Mouse (Mus musculus) fibroblast of lung, adult 2 months (primary cell): ENCODE results near the gene Sell.

Experiments used
- DNase-seq: peaks from one replicate; pipeline ENCODE4 v3.0.0-alpha.2; 2011; ENCODE audit warnings: low read depth

Gene Sell

DNA sequence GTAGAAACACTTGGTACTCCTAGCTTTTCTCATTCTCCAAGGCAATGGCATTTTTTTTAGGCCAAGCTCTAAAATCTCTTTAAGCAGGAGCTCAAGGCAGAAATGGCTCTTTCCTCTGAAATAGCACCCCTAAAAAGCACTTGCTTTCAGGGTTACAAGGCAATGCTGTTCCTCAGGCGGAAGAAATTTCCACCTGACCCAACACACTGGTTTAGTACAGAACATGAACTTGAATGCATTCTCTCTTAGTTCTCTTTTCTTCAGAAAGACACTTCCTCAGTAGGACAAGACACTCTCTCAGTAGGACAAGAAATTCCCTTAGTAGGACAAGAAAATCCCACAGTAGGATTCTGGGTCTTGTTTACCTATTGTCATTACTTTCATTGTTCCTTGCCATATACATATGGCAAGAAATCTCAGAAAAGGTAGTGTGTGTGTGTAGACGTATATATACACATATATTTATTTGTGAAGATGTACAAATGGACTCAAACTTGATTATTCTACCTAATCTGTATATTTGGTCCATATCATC, 12.9 kb downstream of the Sell start:
- DNase-seq, result no peak

DNA sequence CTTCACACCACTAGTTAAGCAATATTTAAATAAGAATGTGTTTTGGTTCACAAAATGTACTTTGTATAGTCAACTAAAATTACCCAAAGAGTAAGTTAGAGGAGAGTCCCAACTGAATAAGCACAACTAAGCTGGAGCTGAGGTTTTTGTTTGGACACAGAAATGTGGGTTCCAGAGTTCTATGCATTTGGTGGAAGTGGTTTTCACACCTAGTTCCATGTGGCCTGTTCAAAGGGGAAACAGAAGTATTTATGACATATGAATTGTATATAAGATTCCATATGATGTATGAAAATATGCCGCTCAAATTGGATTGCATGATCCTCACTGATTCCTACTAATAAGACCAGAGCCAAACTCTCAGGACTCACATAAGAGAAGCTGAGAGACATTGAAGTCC, 13.6 kb downstream of the Sell start:
- no peak for DNase-seq

DNA sequence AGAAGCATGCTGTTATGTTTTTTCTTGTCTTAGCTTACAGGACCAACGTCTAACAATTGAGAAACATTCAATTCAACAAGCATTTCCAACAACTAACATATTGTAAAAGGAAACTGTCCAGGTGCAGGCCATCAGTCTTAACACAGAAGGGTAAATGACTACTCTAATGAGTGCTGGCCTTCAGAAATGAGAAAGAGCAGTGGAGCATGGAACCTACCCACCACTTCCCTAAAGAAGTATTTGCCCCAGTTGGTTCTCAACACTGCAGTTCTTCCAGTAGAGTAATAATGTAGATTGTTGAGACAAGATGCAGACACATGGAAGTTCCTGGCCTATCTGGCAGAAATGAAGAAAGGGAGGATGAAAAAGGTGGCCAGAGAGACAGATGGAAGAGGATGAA, 14.7 kb downstream of the Sell start:
- no peak for DNase-seq

DNA sequence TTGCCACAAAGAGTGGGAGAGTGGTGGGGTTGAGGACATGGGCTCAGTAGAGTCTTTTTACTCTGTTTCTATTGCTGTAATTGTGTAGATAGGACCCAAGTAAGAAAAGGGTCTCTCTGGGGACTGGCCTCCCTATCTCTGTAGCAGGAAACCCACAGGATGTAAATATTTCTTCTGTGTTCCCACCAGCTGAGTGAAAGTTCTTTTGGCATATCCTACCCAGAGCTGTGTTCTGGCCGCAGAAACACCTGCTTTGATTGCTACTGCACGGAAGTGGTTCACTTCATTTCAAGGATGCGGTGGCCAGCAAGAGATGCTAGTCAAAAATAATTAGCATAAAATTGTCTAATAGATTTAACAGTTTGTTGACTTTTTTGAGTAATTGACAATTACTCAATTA, 15.2 kb downstream of the Sell start:
- no peak for DNase-seq

DNA sequence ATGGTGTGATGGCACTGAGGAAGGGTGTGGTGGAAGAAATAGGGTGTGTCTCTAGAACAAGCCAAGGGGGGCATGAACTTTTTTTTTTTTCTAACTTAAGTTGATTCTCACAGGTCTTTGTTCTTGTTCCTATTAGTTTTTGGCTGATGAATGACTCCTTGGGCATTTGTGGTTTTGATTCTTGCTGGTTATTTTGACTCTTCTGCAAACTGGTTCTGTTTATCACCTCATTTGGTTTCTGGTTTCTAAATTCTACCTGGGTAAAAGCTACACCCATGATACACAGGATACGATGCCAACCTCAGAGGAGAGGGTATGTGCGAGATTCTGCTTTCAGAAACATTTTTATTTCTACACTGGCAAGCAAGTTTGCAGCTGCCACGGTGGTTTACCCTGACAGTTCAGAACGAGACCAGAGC, 16.6 kb downstream of the Sell start:
- DNase-seq, result no peak

DNA sequence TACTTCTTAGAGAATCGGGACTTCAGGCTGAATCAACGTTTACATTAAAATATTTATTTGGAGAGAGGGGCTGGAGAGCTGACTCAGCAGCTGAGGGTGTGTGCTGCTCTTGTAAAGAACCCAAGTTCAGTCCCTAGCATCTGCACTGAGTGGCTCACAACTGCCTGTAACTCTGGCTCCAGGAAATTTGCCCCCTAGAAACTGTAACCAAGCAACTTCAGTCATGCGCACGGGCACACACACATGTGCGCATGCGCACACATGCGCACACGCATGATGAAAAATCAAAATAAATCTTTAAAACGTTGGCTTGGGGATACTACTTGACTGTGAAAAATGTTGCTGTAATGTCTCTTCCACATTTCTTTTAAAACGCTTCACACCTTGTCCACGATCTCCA, 17.3 kb downstream of the Sell start:
- no peak for DNase-seq

DNA sequence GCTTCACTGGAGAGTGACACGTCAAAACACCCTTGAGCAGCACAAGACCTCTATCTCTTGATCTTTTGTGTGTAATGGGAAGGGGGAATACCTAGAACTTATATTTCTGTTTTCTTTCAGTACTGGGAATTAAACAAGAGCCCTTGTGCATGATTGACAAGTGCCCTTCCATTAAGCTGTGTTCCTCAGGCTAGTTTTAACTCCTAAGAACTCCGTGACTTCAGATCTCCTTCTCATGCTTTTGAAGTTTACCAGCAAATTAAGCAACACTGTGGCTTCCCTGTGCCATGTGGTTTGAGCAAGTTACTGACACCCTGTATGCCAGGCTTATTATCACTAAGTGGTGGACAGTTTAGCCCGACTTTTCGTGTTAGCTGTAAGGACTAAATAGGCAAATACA, 21.3 kb downstream of the Sell start:
- no peak for DNase-seq

DNA sequence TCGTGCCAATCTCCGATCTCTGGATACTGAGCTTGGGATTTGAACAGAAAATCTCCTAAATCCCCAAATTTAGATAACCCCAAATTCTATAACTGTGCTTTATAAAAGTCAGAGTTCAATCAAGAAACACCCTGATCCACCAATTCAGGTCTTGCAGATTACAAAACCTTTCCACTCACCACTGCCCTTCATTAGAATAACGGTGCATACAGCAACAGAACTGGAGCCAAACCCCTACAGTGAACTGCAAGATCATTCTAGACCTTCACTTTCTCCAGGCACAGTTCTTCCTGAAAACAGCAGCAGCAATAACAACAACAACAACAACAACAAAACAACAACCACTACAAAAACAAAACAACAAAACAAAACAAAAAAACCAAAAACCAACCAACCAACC, 25.0 kb downstream of the Sell start:
- DNase-seq, result no peak

DNA sequence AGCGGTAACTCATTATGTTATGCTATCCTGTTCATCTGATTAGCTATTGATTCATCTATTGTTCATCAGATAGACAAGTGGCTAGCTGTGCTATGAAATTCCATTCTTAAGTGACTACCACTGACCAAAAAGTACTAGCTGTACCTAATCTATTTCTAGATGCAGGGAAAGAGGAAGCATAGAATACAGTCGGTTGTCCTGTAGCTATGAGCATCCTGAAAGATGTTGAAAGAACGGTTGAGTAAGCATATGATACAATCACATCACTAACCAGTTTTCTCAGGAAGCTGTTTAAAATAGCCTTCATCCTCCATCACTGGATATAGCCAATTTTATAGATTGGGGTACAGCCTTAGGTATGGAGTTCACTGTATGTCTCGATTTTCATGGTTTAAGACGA, 26.1 kb downstream of the Sell start:
- no peak for DNase-seq

DNA sequence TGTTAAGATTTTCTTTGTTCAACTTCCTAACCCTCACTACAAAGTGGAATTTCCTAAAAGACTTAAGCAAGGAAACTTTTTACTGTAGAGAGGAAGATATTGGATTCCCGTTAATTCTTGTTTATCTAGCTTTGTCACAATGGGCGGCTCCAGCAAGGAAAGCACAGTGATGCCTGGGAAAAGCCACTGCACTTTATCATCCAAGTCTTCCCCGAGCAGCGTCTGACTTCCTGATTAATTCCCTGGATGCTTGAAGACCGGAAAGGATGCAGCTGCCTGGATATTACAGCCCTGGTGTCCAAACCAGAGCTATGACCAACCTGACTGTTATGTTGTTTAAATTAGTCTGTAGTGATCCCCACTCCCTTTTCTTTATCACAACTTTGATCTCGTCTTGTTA, 35.0 kb downstream of the Sell start:
- DNase-seq, result no peak

DNA sequence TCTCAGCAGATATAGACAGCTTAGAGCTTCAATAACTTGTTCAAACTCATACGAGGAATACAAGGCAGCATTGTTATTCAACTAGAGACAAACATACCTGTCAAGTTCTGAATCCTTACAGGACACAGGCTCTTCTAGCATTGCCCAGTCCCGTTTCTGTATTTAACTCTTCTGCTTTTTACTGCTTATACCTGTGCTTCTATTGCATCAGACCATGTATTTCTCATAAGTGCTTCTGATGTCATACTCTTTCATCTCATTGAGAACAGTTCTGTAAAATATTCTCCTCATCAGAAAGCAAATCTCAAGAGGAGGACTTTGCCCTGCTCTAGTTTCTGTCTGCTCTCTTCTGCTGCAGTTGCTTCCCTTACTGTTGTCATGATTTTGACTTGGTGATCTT, 36.1 kb downstream of the Sell start:
- DNase-seq, result no peak

DNA sequence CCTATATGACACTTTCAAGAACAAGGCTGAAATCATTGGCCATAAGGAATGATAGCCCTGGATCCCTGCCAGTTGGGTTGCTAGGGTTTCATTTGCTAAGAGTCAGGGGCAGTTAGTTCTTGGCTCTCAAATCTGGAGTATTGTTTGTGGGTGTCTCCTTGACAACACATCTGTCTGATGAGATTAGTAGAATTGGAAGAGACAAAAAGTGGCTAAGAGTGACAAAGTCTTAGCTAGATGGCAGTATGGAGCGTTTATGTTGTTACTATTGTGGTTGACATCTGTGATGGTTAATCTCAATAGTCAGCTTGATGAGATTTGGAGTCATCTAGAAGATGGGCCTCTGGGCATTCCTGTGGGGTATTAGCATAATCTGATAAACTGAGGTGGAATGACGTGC, 36.6 kb downstream of the Sell start:
- no peak for DNase-seq

DNA sequence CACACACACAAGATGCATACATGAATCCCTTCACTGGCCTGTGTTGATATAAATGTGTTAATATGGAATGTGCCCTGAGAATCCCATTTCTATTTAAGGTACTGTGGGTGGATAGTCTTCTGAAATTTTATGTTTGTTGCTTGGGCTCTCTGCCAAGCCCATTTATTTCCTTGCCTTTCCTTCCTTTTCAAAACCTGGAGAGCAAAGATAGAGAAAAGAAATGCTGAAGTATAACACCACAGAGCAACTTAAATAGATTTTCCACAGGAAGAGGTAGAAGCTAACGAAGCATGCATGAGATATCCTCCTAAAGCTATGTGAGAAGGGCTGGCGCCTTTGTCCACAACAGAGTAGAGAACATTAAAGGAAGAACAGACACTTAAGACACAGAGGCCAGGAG, 48.0 kb downstream of the Sell start:
- no peak for DNase-seq

DNA sequence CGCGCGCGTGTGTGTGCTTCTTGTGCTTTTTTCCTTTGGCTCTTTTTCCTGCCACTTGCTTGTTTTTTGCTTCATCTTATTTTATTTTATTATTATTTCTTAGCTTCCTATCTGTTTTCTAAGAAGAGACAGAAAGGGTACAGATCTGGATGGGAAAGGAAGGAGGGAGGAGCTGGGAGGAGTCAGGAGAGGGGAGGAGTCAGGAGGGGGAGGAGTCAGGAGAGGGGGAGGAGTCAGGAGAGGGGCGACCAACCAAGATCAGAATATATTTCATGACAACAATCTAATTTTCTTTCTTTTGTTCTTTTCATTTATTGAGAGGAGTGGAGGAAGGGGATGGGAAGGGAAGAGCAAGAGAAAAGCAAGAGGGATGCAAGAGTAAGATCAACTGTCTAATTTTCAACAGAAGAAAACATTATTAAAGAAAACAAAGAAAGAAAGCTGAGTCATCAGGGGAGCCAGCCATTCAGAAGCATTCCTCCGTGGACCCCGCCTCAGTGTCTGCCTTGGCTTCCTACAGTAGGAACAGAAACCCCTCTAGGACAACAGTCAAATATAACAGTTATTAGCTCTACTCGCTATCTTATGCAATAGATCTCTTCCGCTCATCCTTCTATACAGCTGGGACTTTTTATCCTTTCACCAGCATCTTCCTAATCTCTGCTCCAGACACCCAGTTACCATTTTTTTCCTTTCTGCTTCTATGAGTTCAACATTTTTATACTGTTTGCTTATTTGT, 49.0 kb downstream of the Sell start:
- no peak for DNase-seq

DNA sequence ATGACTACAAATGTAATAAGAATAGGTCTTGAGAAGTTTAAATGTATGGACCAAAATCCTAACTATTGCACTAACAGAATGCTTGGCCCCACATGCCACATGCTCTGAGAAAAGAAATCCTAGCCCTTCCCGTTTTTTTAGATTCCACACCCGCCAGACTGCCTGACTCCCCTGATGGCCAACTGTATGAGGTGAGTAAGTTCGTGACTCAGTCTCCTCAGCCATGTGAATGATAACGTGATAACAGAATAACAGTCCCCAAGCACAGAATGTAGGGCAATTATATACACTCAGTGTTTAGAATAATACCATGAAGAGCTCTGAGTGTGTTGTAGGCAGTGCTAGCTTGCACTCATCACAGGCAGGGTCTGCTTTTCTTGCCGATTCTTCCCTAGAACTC, 52.5 kb downstream of the Sell start:
- no peak for DNase-seq

DNA sequence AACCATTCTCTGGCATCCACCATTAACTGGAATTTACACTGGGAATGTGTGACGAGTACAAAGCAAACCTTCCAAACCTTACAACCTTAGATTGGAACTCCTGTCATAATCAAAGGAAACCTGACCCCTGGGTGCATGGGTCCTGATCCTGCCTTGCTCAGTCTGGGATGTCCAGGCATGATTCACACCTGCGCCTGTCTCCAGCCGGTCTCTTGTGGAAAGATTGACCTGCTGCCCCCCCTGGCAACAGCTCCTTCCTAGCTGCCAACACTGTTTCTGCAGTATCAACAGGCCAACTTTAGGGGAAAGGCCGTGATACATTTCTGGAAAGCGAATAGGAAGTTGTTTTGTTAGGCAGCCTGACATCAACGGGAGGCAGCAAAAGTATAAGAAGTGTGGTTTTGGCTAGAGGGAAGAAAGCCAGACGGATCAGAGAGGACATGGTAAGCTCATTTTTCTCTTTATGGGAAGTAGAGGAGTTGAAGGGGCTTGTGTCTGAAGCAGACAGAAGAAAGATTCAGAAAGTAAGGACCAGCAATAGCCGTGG, 53.2 kb downstream of the Sell start, which contains the start of gene Selp:
Selp (plus strand) TSS at position 318 of the 547 bp plus-strand sequence.
- peak; percentile 36 for DNase-seq

DNA sequence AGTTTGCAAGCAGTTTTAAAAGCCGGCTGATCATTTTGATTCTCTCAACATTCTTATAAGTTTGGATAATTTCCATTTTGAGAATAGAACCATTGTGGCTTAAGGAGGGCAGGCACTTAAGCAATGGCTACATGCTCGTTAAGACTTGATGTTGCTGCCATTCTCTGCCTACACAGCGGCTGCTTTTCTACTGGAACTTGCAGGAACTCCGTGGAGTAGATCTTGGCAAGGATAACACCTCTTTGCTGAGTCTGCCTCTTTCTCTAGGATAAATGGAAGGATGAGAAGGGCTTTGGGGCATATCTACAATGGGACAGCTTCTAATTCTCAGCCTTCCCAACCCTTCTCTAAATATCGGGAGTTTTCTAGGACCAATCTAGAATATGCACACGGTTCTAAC, 53.9 kb downstream of the Sell start:
- no peak for DNase-seq

DNA sequence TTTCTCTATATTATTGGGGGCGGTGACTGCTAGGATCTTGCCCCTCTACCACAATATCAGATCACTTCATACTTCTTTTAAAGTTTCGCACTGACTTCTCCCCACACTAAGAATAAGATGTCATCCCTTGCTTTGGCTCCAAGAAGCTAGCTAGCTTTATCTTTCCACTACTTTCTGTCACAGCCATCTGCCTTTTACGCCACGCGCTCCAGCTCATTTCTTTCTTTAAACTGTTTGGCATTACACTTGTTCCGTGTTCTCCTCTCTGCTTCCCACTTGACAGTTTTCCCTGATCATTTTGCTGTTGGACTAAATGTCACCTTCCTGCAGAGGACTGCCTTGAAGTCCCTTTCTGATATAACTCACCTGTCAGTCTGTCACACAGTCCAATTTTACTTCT, 56.1 kb downstream of the Sell start:
- no peak for DNase-seq

DNA sequence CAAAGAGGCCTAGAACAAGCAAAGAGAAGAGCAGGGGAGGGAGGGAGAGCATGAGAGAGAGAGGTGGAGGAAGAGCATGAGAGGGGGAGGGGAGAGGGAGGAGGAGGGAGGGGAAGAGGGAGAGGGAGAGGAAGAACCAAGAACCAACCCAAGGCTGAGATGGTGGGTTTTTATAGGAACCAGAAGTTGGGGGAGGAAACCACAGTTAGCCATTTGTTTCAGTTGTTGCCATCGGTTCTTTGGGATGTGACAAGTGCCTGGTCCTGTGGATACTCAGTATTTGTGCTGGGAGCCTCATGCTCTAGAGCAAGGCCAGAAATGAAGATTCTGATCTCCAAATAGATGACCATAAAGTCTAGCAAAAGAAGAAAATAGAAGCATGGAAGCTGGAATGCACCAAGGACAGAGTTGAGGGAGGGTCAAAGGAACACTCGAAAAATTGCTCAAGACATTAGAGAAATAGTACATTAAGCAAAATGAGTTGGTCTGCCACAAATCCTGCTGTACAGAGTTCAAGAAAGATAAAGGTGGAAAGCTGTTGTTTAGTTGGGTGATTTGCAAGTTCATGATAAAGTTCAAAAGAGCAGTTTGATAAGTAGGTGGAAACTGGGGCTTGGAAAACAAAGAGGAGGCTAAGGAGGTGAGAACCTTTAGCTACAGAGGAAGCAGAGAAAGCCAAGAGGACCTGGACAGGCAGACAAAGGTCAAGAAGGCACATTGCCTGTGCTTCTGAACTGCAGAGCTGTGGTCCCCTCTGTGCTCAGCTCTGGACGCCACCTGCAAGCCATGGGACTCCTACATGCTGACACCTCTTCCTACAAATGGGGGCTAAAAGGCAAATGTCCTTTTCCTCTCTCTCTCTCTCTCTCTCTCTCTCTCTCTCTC, 58.4 kb downstream of the Sell start:
- DNase-seq, result no peak

DNA sequence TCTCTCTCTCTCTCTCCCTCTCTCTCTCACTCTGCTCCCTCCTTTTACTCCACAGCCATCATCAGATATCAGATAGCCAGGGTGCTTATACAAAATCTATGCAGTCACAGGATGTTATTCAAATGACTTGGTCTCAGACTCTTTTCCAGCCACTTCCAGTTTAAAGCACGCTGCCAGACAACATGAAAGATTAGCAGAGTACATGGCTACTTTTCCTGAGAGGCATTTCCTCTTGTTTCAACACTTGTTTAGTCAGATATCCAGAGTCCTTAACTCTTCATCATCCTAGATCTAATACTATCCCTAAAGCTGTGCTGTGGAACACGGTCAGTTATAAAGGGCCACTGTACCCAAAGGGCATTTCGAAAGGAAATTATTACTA, 59.0 kb downstream of the Sell start:
- no peak for DNase-seq

DNA sequence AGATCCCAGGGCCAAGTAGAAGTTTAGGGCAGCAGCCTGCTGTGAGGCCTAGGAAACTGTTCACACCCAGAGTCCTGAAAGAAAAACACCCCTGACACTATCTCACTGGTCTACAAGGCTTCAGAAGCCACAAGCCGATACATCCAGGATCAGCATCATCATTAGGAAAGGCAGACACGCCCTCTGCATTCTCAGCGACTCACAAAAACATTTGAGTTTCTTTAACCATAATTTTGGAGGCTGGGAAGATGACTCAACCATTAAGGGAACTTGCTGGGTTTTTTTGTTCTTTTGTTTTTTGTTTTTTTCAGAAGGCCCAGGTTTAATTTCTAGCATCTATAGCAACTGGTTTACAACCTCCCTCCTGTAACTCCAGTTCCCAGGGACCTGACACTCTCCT, 62.1 kb downstream of the Sell start:
- DNase-seq, result no peak

DNA sequence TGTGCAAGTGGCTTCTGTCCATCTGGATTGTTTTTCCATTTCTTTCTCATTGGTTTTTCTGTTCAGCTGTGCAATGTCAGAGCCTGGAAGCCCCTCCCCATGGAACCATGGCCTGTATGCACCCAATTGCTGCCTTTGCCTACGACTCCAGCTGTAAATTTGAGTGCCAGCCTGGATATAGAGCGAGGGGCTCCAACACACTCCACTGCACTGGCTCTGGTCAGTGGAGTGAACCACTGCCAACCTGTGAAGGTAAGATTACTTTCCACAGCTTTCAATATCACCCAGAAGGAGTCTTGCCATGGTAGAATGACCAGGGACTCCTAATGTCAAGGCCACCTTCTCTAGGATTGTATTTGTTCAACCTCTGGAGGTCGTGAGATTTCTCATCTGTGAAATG, 68.2 kb downstream of the Sell start:
- no peak for DNase-seq

DNA sequence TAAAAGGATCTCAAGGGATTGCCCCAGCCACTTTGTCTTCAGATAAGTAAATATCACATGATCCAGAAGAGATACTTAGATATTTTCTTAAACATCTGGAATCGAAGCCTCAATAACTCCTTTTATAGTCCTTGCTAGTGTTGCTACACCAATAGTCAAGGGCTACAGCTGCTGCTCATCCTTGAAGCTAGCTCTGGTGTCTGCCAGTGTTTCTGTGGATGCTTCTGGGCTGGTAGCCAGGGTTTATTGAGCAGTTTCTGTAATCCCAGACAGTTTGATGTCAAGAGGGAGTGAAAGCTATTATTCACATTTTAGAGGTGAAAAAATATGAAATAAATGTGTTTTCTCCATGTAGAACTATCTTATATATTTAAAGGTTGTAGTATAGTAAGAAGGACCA, 70.8 kb downstream of the Sell start:
- DNase-seq, result no peak
